Mouse (Mus musculus) forebrain, embryonic 14.5 days (tissue): ENCODE data around the gene Six2. TPM values are rescaled to one million over a fixed set of nuclear protein-coding genes. Genes with fewer than 3 reads are reported as not detected.

Experiments used
- ATAC-seq: fragments of 200-750 bp; cut with Nextera tagmentation; 2 replicates; pipeline ENCODE4 v1.8.0; 2017; ENCODE audit warnings: mild to moderate bottlenecking, moderate library complexity
- DNase-seq: peaks from one replicate; pipeline ENCODE4 v3.0.0-alpha.2; 2015; ENCODE audit warnings: low spot score
- H3K27ac ChIP-seq: fragments of 300-500 bp; sonication (generic); 2 replicates; pipeline ENCODE4 v1.5.1; 2014; ENCODE audit warnings: low read depth, mild to moderate bottlenecking, control low read depth, low read length, moderate library complexity
- H3K27me3 ChIP-seq: fragments of 300-500 bp; sonication (generic); replicated peaks from 2 replicates; pipeline ENCODE4 v1.6.1; 2014; ENCODE audit warnings: low read length, control low read depth, mixed read lengths; ENCODE audit not compliant: control insufficient read depth, insufficient read depth
- H3K36me3 ChIP-seq: fragments of 300-500 bp; sonication (generic); 2 replicates; pipeline ENCODE4 v1.6.1; 2014; ENCODE audit warnings: low read length, control low read depth; ENCODE audit not compliant: control insufficient read depth, insufficient read depth
- H3K4me1 ChIP-seq: fragments of 300-500 bp; sonication (generic); 2 replicates; pipeline ENCODE4 v1.6.1; 2014; ENCODE audit warnings: antibody characterized with exemption, low read length, control low read depth; ENCODE audit not compliant: control insufficient read depth, insufficient read depth
- H3K4me2 ChIP-seq: fragments of 300-500 bp; sonication (generic); 2 replicates; pipeline ENCODE4 v1.6.1; 2014; ENCODE audit warnings: mild to moderate bottlenecking, control low read depth, low read length
- H3K4me3 ChIP-seq: fragments of 300-500 bp; sonication (generic); 2 replicates; pipeline ENCODE4 v1.5.1; 2014; ENCODE audit warnings: low read depth, low read length, control low read depth
- H3K9ac ChIP-seq: fragments of 300-500 bp; sonication (generic); 2 replicates; pipeline ENCODE4 v1.6.1; 2014; ENCODE audit warnings: mild to moderate bottlenecking, low read length, control low read depth, moderate library complexity
- H3K9me3 ChIP-seq: fragments of 300-500 bp; sonication (generic); replicated peaks from 2 replicates; pipeline ENCODE4 v1.6.1; 2016; ENCODE audit warnings: low read length, control low read depth, mixed read lengths; ENCODE audit not compliant: control insufficient read depth
- WGBS: fragments of 180-500 bp; shearing (Covaris S2); extraction: QIAGEN DNeasy Blood & Tissue Kit; methylation state at CpG from one replicate; pipeline ENCODE4 v1.1.7; 2014; 5-methylcytosine and 5-hydroxymethylcytosine counted together
- polyA plus RNA-seq: library from polyadenylated mRNA; unstranded; fragments of >200 nt; fragmentation: Nextera tagmentation; extraction: Ambion mirVana; gene quantifications from 2 replicates; pipeline ENCODE4 v1.2.1, GENCODE M21; 2014

Gene Six2
- polyA plus RNA-seq, 1 experiment from 2014 or later: 0.23 TPM

GRCm38 (mm10) chr17:85692594-85692993, 4.5 kb upstream of the Six2 start:
- Histone ChIP-seq H3K27me3 (peaks cover 79% of the 10 kb centered on the region), H3K9me3 (no peaks in the 10 kb centered on the region; the same call in 1 of the 2 replicates), H3K9ac (no peak overlapping the region), H3K4me2 (no peak overlapping the region), H3K4me3 (no peak overlapping the region), H3K27ac (no peak overlapping the region), H3K36me3 (no peaks in the 10 kb centered on the region), H3K4me1 (peaks cover 3% of the 10 kb centered on the region; the same call in 1 of the 2 replicates)
- WGBS: 3% methylated on average over 23 of the region's 23 CpGs
- DNase-seq: no peak
- ATAC-seq: no peak

GRCm38 (mm10) chr17:85691701-85692536, 3.8 kb upstream of the Six2 start:
- no peak for ATAC-seq
- no peak overlapping the region for H3K9ac ChIP-seq

GRCm38 (mm10) chr17:85690969-85691335, 2.9 kb upstream of the Six2 start:
- H3K4me2 ChIP-seq: no peak overlapping the region
- no peaks in the 10 kb centered on the region; the same call in 1 of the 2 replicates for H3K9me3 ChIP-seq
- peaks cover 87% of the 10 kb centered on the region for H3K27me3 ChIP-seq
- ATAC-seq (no peak), DNase-seq (peak; percentile 19)
- H3K4me1 ChIP-seq: peaks cover 7% of the 10 kb centered on the region; the same call in 1 of the 2 replicates
- WGBS: 0% methylated on average over 4 of the region's 4 CpGs
- no peak overlapping the region for H3K4me3 ChIP-seq
- H3K36me3 ChIP-seq: no peaks in the 10 kb centered on the region
- no peak overlapping the region for H3K9ac ChIP-seq
- H3K27ac ChIP-seq: no peak overlapping the region

More at GRCm38 (mm10) chr17:85691701-85692536, 3.8 kb upstream of the Six2 start:
- H3K27me3 ChIP-seq: peaks cover 86% of the 10 kb centered on the region
- H3K4me2 ChIP-seq: no peak overlapping the region
- WGBS: 1% methylated on average over 43 of the region's 43 CpGs
- H3K36me3 ChIP-seq: no peaks in the 10 kb centered on the region
- H3K4me3 ChIP-seq: no peak overlapping the region
- no peak overlapping the region for H3K27ac ChIP-seq
- DNase-seq: peak; percentile 33
- no peaks in the 10 kb centered on the region; the same call in 1 of the 2 replicates for H3K9me3 ChIP-seq
- H3K4me1 ChIP-seq: peaks cover 7% of the 10 kb centered on the region; the same call in 1 of the 2 replicates

DNA sequence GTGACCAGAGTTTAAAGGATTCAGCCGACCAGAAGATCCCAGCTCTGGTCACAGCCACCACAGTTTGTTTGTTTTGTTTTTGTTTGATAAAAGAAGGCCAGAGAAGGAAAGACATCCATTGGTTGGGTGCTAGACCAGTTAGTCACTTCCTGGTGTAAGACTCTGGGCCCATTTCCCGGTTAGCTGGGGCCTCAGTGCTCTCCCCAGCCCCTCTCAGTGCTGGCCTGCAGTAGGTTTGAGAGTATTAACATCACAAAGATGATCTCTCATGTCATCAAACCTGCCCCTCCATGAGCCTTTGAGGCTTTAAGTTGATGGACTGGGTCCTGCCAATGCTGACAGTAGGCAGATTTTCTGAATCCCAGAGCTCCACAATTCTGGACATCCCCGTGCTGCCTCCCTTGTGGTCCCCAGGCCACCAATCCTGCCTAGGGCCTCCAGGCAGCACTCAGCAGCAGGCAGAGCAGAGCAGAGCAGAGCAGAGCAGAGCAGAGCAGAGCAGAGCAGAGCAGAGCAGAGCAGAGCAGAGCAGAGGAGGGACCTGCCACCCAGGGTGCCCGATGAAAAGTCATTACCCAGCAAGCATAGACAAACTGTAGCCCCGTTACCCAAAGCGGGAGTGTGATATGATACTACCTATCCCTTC, 2.4 kb upstream of the Six2 start:
- H3K4me1 ChIP-seq: peaks cover 7% of the 10 kb centered on the region; the same call in 1 of the 2 replicates
- ATAC-seq: no peak
- H3K9me3 ChIP-seq: no peaks in the 10 kb centered on the region; the same call in 1 of the 2 replicates
- H3K27ac ChIP-seq: no peak overlapping the region
- H3K36me3 ChIP-seq: no peaks in the 10 kb centered on the region
- no peak for DNase-seq
- H3K27me3 ChIP-seq: peaks cover 90% of the 10 kb centered on the region
- H3K4me2 ChIP-seq: no peak overlapping the region
- H3K4me3 ChIP-seq: no peak overlapping the region
- no peak overlapping the region for H3K9ac ChIP-seq
- 3% methylated on average over 6 of the region's 6 CpGs for WGBS

DNA sequence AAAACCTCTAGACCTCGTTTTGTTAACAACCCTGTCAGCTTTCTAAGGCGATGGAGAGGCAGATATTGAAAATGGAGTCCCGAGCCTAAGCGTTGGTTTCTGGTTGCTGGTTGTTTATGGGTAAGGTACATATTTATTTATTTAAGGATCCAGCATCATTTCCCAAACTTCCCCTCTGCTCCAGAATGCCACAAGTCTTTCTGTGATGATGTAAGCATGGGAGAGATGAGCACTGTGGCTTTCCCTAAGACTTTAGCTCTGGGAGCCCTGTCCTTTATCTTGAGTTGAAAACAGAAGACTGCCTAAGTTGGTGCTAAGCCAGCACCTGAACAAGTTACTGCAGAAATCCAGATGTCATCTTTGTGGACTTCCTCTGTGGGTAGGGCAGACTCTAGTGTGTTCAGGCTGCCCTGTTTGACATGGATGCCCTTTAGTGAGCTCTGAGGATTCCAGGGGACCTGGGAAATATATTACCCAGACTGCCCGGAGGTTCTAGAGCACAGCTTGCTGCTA, 1.8 kb upstream of the Six2 start:
- Histone ChIP-seq H3K27me3 (peaks cover 93% of the 10 kb centered on the region), H3K4me2 (no peak overlapping the region), H3K9me3 (no peaks in the 10 kb centered on the region; the same call in 1 of the 2 replicates), H3K4me1 (peaks cover 7% of the 10 kb centered on the region; the same call in 1 of the 2 replicates), H3K36me3 (no peaks in the 10 kb centered on the region), H3K4me3 (no peak overlapping the region), H3K9ac (no peak overlapping the region), H3K27ac (no peak overlapping the region)
- DNase-seq (no peak), ATAC-seq (no peak)
- 11% methylated on average over 5 of the region's 5 CpGs for WGBS

DNA sequence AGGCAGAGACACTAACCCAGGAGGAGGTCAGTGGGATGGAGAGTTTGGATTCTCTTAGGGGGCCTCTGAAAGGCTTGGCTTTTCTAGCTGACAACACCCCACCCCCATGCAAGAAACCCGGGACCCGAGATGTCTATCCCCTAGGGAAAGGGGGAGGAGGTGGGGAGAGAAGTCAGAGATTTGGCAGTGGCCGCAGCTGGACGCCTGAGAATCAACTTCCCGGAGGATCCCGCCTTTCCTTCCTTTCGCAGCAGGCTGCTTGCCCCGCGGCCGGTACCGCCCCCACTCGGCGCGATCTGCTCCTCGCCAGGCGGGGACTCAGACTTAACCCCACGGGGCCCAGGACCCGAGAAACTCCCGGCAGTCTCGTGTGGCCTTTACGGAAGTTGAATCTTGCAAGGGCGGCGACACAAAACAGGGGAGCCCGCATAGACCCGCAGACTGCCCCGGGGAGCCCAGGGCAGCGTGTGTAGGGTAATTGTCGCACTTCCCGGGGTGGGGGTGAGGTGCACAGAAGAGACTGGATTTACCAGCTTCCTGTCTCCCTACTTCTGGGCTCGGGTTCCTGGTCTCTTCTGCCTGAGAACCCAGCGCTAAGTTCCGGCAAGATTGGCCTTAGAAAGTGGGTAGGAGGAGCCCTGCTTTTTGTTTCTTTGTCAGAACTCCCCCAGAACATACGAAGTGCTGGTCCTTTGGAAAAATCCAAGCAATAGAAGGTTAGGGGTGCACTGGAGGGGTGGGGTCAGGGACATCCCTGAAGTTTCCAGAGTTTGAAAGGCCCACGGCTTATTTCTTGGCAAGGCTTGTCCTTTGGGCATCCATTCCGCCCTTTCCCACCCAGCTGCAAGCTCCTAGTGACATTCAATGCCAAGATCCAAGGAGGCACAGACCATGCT, 1.1 kb upstream of the Six2 start:
- Histone ChIP-seq H3K27ac (no peak overlapping the region), H3K4me1 (peaks cover 7% of the 10 kb centered on the region; the same call in 1 of the 2 replicates), H3K36me3 (no peaks in the 10 kb centered on the region), H3K4me2 (peak overlapping the region; percentile 68), H3K9me3 (no peaks in the 10 kb centered on the region; the same call in 1 of the 2 replicates), H3K27me3 (peaks cover 88% of the 10 kb centered on the region), H3K9ac (no peak overlapping the region), H3K4me3 (peak overlapping the region; percentile 30; the same call in 1 of the 2 replicates)
- under 1% methylated on average over 35 of the region's 35 CpGs for WGBS
- no peak for DNase-seq
- no peak for ATAC-seq

- peak overlapping the region; percentile 68 for H3K4me2 ChIP-seq
- peak overlapping the region; percentile 30 for H3K4me3 ChIP-seq
- peaks cover 85% of the 10 kb centered on the region for H3K27me3 ChIP-seq
- no peak for ATAC-seq
- no peaks in the 10 kb centered on the region for H3K9me3 ChIP-seq
- WGBS: under 1% methylated on average over 76 of the region's 109 CpGs
- no peak for DNase-seq
- H3K36me3 ChIP-seq: no peaks in the 10 kb centered on the region
- peak overlapping the region; percentile 48; the same call in 1 of the 2 replicates for H3K9ac ChIP-seq
- no peak overlapping the region for H3K27ac ChIP-seq
- peaks cover 7% of the 10 kb centered on the region; the same call in 1 of the 2 replicates for H3K4me1 ChIP-seq
Measured at GRCm38 (mm10) chr17:85687421-85688235, 446 bp downstream of the Six2 start.
